Mouse (Mus musculus) left cerebral cortex, adult 8-10 months (tissue): ENCODE results near the gene Tmc8. TPM values are rescaled to one million over a fixed set of nuclear protein-coding genes. Genes with fewer than 3 reads are reported as not detected.
A peak's percentile ranks its signal among the peaks of the same experiment; 100 is the strongest.
"Not testable (repeated sequence)": the region's sequence is repeated elsewhere in the genome, so short reads cannot be mapped to it uniquely, and the experiment has no call there.

Experiments
- DNase-seq, 2 experiments: peaks; one replicate each; pipeline ENCODE4 v3.0.0; 2022; ENCODE audit warnings: low spot score in 2 of 2
- total RNA-seq, 4 experiments: library from RNA; stranded (reverse); gene quantifications; 2 replicates each; pipeline ENCODE4 v1.2.4; 2022

The Tmc8 gene
- total RNA-seq, 4 experiments from 2014 or later, result 0.50 to 1.3 (median 0.83) TPM

GRCm38 (mm10) chr11:117796954-117797353, 15.1 kb downstream of the Tmc8 start:
- no peak for DNase-seq

- DNase-seq, result no peak
Observed at GRCm38 (mm10) chr11:117797511-117798159, 15.8 kb downstream of the Tmc8 start, which contains the start of gene 6030468B19Rik. 6030468B19Rik (plus strand) TSS chr11:117797660.

GRCm38 (mm10) chr11:117798160-117798541, 16.3 kb downstream of the Tmc8 start:
- DNase-seq, result no peak

- DNase-seq, result no peak
Observed at GRCm38 (mm10) chr11:117799174-117799573, 17.3 kb downstream of the Tmc8 start.

- DNase-seq, result no peak
Observed at GRCm38 (mm10) chr11:117800038-117800437, 18.2 kb downstream of the Tmc8 start.

GRCm38 (mm10) chr11:117801650-117802049, 19.8 kb downstream of the Tmc8 start:
- no peak for DNase-seq

GRCm38 (mm10) chr11:117803166-117803688, 21.4 kb downstream of the Tmc8 start:
- no peak for DNase-seq

- no peak for DNase-seq
Observed at GRCm38 (mm10) chr11:117806781-117807180, 24.9 kb downstream of the Tmc8 start.

- DNase-seq, result no peak
Observed at GRCm38 (mm10) chr11:117809407-117810311, 27.8 kb downstream of the Tmc8 start, which contains the start of the genes Gm20708 and Syngr2. Gm20708 (plus strand) TSS chr11:117809668. Syngr2 (plus strand) TSS chr11:117809668.

- peak in 1 of 2 experiments; percentile 65 for DNase-seq
Observed at GRCm38 (mm10) chr11:117810401-117811046, 28.6 kb downstream of the Tmc8 start.

- no peak for DNase-seq
Observed at GRCm38 (mm10) chr11:117813867-117814266, 32.0 kb downstream of the Tmc8 start.

- no peak for DNase-seq
Observed at GRCm38 (mm10) chr11:117814704-117815366, 33.0 kb downstream of the Tmc8 start.

- DNase-seq, result not testable (repeated sequence)
Observed at GRCm38 (mm10) chr11:117815850-117816249, 34.0 kb downstream of the Tmc8 start.

- no peak for DNase-seq
Observed at GRCm38 (mm10) chr11:117816389-117816996, 34.6 kb downstream of the Tmc8 start.

- DNase-seq, result no peak
Observed at GRCm38 (mm10) chr11:117819095-117819494, 37.2 kb downstream of the Tmc8 start.

GRCm38 (mm10) chr11:117820173-117820572, 38.3 kb downstream of the Tmc8 start:
- DNase-seq, result no peak

- no peak for DNase-seq
Observed at GRCm38 (mm10) chr11:117821868-117822267, 40.0 kb downstream of the Tmc8 start.

- DNase-seq, result no peak
Observed at GRCm38 (mm10) chr11:117822728-117823241, 40.9 kb downstream of the Tmc8 start.

- DNase-seq, result no peak
Observed at GRCm38 (mm10) chr11:117823411-117823810, 41.5 kb downstream of the Tmc8 start.
